Mouse (Mus musculus): ENCODE measurements around the gene Wnt5b. TPM values are rescaled to one million over a fixed set of nuclear protein-coding genes. Genes with fewer than 3 reads are reported as not detected.
"Not testable (repeated sequence)": the region's sequence is repeated elsewhere in the genome, so short reads cannot be mapped to it uniquely, and the experiment has no call there.

Wnt5b gene
- polyA plus RNA-seq, 1 experiment: not detected

GRCm38 (mm10) chr6:119482958-119483600, 61.1 kb downstream of the Wnt5b start:
- TF ChIP-seq CTCF (IDR thresholded peaks at IDR 0.05; ENCODE audit: insufficient read depth, low read depth, low read length) (peak; percentile 57; the same call in 1 of the 2 replicates), POLR2A (IDR thresholded peaks at IDR 0.05; ENCODE audit: insufficient read depth, low read depth, low read length) (no peak)
- no peak overlapping the region for H3K27ac ChIP-seq (ENCODE audit: insufficient read depth, low read depth, low read length)
- WGBS: 28% methylated on average over 16 of the region's 16 CpGs
- peaks cover 22% of the 10 kb centered on the region for H3K4me1 ChIP-seq (ENCODE audit: control insufficient read depth, insufficient read depth, low read length)
- peak overlapping the region; percentile 20 for H3K4me3 ChIP-seq (ENCODE audit: insufficient read depth, low read depth, low read length)

- WGBS: 4% methylated on average over 10 of the region's 10 CpGs
- Histone ChIP-seq H3K4me3 (ENCODE audit: insufficient read depth, low read depth, low read length) (peak overlapping the region; percentile 36), H3K4me1 (ENCODE audit: control insufficient read depth, insufficient read depth, low read length) (peaks cover 22% of the 10 kb centered on the region)
- H3K27ac ChIP-seq (ENCODE audit: insufficient read depth, low read depth, low read length): not testable (repeated sequence)
Observed at GRCm38 (mm10) chr6:119481741-119482390, 62.3 kb downstream of the Wnt5b start.

- Histone ChIP-seq H3K4me3 (ENCODE audit: insufficient read depth, low read depth, low read length) (peak overlapping the region; percentile 88), H3K4me1 (ENCODE audit: control insufficient read depth, insufficient read depth, low read length) (peaks cover 22% of the 10 kb centered on the region), H3K27ac (ENCODE audit: insufficient read depth, low read depth, low read length) (no peak overlapping the region)
- 2% methylated on average over 33 of the region's 33 CpGs for WGBS
- TF ChIP-seq POLR2A (IDR thresholded peaks at IDR 0.05; ENCODE audit: insufficient read depth, low read depth, low read length) (peak; percentile 14; the same call in 1 of the 2 replicates), CTCF (IDR thresholded peaks at IDR 0.05; ENCODE audit: insufficient read depth, low read depth, low read length) (no peak)
Observed at GRCm38 (mm10) chr6:119480706-119481331, 63.3 kb downstream of the Wnt5b start.

- under 1% methylated on average over 70 of the region's 70 CpGs for WGBS
- H3K4me1 ChIP-seq (ENCODE audit: control insufficient read depth, insufficient read depth, low read length): peaks cover 22% of the 10 kb centered on the region
Observed at GRCm38 (mm10) chr6:119479876-119480705, 64.1 kb downstream of the Wnt5b start.

GRCm38 (mm10) chr6:119479343-119479875, 64.7 kb downstream of the Wnt5b start, which contains the start of gene Fbxl14:
TSS of gene Fbxl14 (plus strand) at chr6:119479668.
- WGBS: 14% methylated on average over 100 of the region's 101 CpGs
- Histone ChIP-seq H3K27ac (ENCODE audit: insufficient read depth, low read depth, low read length) (peak within 1 kb of the TSS; percentile 99), H3K4me3 (ENCODE audit: insufficient read depth, low read depth, low read length) (peak within 1 kb of the TSS; percentile 88), H3K4me1 (ENCODE audit: control insufficient read depth, insufficient read depth, low read length) (peaks cover 20% of the 10 kb centered on the region)
- peak; percentile 50 for TF ChIP-seq POLR2A (IDR thresholded peaks at IDR 0.05; ENCODE audit: insufficient read depth, low read depth, low read length)
- TF ChIP-seq CTCF (IDR thresholded peaks at IDR 0.05; ENCODE audit: insufficient read depth, low read depth, low read length): no peak

More at GRCm38 (mm10) chr6:119479876-119480705, 64.1 kb downstream of the Wnt5b start:
- peak overlapping the region; percentile 88 for H3K4me3 ChIP-seq (ENCODE audit: insufficient read depth, low read depth, low read length)
- no peak for TF ChIP-seq CTCF (IDR thresholded peaks at IDR 0.05; ENCODE audit: insufficient read depth, low read depth, low read length)
- TF ChIP-seq POLR2A (IDR thresholded peaks at IDR 0.05; ENCODE audit: insufficient read depth, low read depth, low read length): no peak
- H3K27ac ChIP-seq (ENCODE audit: insufficient read depth, low read depth, low read length): peak overlapping the region; percentile 41; the same call in 1 of the 2 replicates

GRCm38 (mm10) chr6:119478560-119479342, 65.4 kb downstream of the Wnt5b start:
- peak overlapping the region; percentile 88 for H3K4me3 ChIP-seq (ENCODE audit: insufficient read depth, low read depth, low read length)
- TF ChIP-seq POLR2A (IDR thresholded peaks at IDR 0.05; ENCODE audit: insufficient read depth, low read depth, low read length) (no peak; the same call in 1 of the 2 replicates), CTCF (IDR thresholded peaks at IDR 0.05; ENCODE audit: insufficient read depth, low read depth, low read length) (no peak)
- peak overlapping the region; percentile 99 for H3K27ac ChIP-seq (ENCODE audit: insufficient read depth, low read depth, low read length)
- H3K4me1 ChIP-seq (ENCODE audit: control insufficient read depth, insufficient read depth, low read length): peaks cover 18% of the 10 kb centered on the region
- WGBS: 2% methylated on average over 49 of the region's 49 CpGs

- Histone ChIP-seq H3K4me3 (ENCODE audit: insufficient read depth, low read depth, low read length) (no peak overlapping the region), H3K4me1 (ENCODE audit: control insufficient read depth, insufficient read depth, low read length) (peaks cover 9% of the 10 kb centered on the region), H3K27ac (ENCODE audit: insufficient read depth, low read depth, low read length) (no peak overlapping the region)
- WGBS: 63% methylated on average over 13 of the region's 13 CpGs
- TF ChIP-seq CTCF (IDR thresholded peaks at IDR 0.05; ENCODE audit: insufficient read depth, low read depth, low read length) (no peak), POLR2A (IDR thresholded peaks at IDR 0.05; ENCODE audit: insufficient read depth, low read depth, low read length) (no peak)
Observed at GRCm38 (mm10) chr6:119477686-119478310, 66.3 kb downstream of the Wnt5b start.
